Mouse (Mus musculus) A20 (cell line): Measurements from ENCODE around the gene Olfr583.

Source experiments
- DNase-seq: peaks from one replicate; pipeline ENCODE4 v3.0.0-alpha.2; 2011; ENCODE audit warnings: low read depth, low spot score

The Olfr583 gene

DNA sequence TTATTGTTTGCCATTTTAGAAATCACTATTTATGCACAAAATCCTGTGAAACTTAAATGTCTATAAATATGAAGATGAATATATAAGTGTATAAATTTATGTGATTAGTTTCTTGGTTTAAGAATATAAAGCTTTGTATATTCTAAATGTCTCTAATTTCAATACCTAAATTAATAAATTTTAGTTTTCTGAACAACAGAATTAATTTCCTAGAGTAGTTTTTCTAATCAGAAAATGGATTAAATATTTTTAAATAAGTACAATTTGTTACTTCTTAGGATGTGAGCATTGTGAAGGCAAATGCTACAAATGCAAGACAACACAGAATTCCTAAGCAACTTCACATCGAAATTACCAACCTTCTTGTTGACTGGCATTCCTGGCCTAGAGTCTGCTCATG is at the start of gene Olfr583:
TSS of gene Olfr583 (plus strand) at position 301 of the 400 bp plus-strand sequence.
- no peak for DNase-seq

DNA sequence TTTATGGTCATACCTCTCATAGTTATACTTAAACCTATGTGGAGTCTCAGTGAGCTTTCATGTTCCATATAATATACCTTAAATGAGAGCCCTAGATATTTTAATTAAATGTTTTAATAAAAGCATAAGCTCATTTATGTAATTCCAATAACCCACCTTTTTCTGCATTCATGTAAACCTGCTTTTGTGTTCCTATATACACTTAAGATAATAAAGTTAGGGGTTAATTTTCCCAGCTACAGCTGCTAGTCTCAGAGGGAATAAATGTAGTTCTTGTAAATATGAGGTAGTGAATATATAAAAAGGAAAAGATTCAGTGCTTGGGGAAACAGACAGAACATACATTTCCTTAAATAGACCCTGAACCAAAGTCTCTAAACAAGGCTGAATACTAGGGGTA is 13.4 kb upstream of the Olfr583 start, which contains the start of gene Olfr582:
TSS of gene Olfr582 (plus strand) at position 301 of the 400 bp plus-strand sequence.
- DNase-seq = no peak

DNA sequence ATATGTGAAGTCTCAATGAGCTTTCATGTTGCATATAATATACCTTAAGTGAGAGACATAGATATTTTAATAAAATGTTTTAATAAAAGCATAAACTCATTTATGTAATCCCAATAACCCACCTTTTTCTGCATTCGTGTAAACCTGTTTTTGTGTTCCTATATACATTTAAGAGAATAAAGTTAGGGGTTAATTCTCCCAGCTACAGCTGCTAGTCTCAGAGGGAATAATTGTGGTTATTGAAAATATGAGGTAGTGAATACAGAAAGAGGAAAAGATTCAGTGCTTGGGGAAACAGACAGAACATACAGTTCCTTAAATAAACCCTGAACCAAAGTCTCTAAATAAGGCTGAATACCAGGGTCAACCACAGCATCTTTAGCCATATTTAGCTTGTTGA is 30.5 kb downstream of the Olfr583 start, which contains the start of gene Olfr584:
TSS of gene Olfr584 (plus strand) at position 301 of the 400 bp plus-strand sequence.
- DNase-seq = no peak

DNA sequence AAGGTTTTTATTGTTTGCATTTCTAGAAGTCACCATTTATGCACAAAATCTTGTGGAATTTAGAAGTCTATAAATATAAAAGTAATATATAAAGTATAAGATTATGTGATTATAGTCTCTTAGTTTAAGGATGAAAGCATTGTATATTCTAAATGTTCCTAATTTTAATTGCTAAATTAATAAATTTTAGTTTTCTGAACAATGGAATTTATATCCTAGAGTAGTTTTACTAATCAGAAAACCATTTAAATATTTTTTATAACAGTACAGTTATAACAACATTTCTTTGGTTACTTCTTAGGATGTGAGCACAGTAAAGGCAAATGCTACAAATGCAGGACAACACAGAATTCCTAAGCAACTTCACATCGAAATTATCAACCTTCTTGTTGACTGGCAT is 46.3 kb downstream of the Olfr583 start, which contains the start of gene Olfr585:
TSS of gene Olfr585 (plus strand) at position 301 of the 400 bp plus-strand sequence.
- DNase-seq = no peak
